Mouse (Mus musculus): ENCODE data around the gene Sema6d.

Sema6d gene

GRCm38 (mm10) chr2:124668431-124668830, 578.7 kb downstream of the Sema6d start:
- no peak for DNase-seq

- DNase-seq: no peak
These were observed 583.3 kb downstream of the Sema6d start for GRCm38 (mm10) chr2:124673117-124673516.

GRCm38 (mm10) chr2:124684481-124684901, 594.7 kb downstream of the Sema6d start:
- no peak for DNase-seq

GRCm38 (mm10) chr2:124690372-124690771, 600.6 kb downstream of the Sema6d start:
- DNase-seq: no peak

- DNase-seq: no peak
These were observed 612.9 kb downstream of the Sema6d start for GRCm38 (mm10) chr2:124702621-124703020.

- DNase-seq: no peak
These were observed 615.2 kb downstream of the Sema6d start for GRCm38 (mm10) chr2:124704922-124705321.

GRCm38 (mm10) chr2:124705806-124706205, 616.0 kb downstream of the Sema6d start:
- no peak for DNase-seq

- no peak for DNase-seq
These were observed 617.1 kb downstream of the Sema6d start for GRCm38 (mm10) chr2:124706896-124707295.
